Mouse (Mus musculus) fibroblast of lung, adult 2 months (primary cell): ENCODE measurements around the gene Mcf2l.

Experiments used
- DNase-seq: peaks from one replicate; pipeline ENCODE4 v3.0.0-alpha.2; 2011; ENCODE audit warnings: low read depth

The Mcf2l gene

DNA sequence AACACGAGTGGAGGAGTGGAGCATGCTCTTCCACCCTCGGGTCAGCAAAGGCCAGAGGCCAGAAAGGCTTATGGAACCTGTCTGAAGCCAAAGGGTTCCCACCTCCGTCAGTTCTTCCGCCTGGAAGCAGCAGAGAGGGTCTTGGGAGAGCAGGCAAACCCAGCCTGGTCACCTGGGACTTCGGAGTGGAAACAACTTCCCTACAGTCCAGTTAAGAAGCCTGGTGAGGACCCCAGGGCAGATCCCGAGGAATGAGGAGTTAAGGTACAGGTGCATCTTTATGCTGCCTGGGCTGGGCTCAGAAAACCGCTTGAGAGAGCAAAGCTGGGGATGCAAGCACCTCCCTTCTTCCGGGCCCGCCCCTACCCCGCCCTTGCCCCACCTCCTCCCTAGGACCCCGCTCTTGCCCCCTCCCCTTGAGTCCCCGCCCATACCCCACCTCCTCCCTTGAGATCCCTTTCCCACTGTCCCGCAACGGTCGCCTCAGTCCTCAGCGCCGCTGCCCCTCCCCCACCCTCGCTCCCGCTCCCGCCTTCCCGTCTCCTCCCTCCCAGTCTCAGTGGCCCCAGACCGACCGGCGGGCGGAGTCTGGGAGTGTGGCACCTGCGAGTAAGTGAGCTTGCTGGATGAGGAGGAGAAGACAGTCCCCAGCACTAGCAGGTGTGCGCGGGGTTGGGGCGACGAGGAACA lies at the start of gene Mcf2l:
Mcf2l (plus strand) TSS at position 450 of the 690 bp plus-strand sequence.
- DNase-seq: no peak

DNA sequence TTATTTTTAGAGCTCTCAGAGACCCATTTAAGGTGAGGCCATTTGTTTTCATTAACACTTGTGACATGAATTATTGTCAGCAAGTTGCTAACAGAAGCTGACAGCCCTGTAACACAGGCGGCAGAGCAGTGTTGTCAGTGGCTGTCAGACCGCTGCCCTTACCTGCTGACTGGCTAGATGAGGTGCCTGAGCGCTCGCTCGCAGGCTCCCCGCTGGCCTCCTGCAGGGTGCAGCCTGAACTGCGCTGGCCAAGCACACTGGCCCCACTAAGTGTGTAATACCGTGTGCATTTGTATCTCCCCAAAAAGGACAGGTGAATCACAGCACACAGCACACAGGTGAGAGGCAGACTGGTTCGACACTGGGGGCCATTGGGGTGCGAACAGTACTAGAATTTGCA lies 49.0 kb upstream of the Mcf2l start:
- DNase-seq: no peak

DNA sequence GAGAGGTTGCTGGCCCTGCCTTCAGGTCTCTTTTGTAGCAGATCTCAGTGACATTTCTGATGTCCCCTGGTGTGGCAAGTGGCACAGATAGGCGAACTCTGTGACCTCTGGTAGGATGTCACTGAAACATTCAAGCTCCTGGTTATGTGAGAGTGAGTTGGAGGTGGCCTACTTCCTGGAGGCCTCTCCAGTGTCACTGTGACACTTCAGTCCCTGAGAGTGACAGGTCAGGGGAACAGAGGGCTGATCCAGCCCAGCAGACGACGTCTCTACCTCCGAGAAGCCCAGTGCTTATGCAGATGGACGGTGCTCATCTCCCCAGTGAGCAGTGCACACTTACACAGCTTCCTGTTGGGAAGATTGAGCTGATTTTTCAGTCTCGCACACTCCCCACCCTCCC lies 48.4 kb upstream of the Mcf2l start:
- DNase-seq: no peak

DNA sequence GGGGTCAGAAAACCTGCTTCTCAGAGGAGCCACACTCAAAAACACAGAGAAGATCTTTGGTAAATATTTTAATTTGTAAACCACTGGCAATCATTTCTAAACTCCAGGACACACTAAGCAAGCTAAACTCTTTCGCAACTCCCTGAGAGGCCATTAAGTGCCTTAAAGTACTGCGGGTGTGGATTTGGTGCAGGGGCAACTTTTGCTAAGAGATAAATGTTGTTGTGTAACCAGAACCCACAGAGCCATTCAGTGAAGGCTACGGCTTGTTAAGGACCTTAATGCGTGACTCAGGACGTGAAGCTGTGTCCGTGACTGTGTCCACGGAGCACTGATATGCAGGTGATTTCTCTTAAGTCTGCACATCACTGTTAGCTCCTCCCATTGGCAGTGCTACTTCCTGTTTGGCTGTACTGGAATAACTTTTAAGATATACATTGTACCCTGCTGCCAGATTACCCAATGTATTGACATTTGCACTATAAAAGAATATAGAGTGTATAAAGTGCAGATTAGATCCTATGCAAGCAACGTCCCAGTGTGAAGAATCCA lies 47.8 kb upstream of the Mcf2l start:
- no peak for DNase-seq

DNA sequence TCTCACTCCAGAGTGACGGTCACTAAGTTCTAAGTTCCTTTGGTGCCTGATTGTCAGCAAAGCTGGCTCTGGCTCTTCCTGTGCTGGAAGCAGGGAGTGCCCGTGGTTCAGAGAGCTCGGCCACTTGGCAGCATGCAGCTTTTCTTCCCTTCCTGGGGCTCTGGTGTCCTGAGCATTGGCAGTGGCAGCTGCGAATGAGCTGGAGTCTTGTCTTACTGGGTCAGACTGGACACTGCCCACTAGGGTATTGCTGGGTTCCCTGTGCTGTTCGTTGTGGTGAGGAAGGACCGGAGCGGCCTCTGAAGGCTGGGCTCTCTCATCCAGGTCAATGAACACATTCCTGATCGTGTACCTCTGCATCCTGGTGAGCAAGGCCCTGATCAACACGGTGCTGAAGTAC lies 46.5 kb upstream of the Mcf2l start:
- DNase-seq: no peak

DNA sequence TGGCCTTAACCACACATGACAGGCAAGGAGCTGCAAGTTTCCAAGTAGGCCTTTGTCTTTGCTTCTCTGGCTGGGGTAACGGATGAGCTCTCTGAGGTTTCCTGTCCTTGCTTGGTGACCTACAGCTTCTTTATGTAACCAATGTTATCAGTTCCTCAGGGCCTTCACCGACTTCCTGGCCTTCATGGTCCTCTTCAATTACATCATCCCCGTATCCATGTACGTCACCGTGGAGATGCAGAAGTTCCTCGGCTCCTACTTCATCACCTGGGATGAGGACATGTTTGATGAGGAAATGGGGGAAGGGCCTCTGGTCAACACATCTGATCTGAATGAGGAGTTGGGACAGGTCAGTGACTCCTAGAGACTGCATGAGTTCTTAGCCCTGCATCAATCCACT lies 45.3 kb upstream of the Mcf2l start:
- no peak for DNase-seq

DNA sequence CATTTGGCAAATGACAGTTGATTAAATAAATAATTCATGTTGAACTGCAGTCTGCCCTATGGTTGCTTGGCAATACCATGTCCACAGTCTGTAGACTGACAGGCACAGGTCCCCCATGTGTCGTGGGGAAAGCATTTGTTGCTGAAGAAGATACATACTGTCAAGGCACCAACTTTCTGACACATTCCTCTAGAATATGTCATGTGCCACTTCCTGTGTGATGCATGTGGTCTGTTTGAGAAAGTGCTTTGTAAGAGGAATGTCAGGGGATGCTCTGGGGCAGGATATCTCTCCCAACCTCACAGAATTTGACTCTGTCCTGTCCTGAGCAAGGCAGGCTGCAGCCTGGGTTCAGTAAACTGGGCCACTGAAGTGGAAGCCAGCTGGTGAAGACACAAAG lies 44.2 kb upstream of the Mcf2l start:
- DNase-seq: no peak

DNA sequence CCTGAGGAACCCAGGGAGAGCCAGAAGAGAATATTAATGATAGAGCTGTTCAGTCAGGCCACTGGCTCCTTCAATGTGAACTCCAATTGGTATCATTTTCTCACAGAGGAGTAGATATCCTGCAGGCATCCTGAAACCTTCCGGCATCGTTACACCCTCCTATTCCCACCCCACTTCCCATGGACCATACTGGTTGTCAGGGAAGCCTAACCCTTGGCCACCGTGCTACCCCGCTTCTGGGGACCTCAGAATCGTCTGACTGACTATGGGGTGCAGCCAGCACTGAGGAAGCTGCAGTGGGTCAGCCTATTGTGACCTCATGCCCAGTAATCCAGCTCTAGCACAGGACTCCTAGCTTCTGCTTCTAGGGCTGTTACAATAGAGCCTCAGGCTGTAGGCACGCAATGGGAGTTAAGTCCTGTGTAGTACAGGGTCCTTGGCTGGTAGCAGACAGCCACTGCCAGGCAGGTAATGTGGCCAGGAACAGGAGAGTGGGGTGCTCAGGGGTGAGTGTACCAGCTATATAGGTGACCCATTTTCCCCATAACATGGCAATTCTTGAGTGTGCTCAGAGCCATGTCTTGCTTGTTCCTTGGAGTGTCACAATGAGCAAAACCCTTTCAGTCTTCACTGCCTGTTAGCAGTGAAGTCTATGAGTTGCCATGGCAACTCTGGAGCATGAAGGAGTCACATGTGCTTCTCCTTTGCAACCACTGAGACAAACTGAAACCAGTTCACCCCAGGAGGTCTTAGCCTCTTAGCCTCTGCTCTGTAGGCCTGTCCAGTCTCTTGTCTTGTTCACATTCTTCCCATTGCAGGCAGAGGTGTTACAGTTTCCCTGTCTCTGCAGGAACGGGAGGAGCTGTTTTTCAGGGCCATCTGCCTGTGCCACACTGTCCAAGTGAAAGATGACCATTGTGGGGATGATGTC lies 41.7 kb upstream of the Mcf2l start:
- DNase-seq: no peak

DNA sequence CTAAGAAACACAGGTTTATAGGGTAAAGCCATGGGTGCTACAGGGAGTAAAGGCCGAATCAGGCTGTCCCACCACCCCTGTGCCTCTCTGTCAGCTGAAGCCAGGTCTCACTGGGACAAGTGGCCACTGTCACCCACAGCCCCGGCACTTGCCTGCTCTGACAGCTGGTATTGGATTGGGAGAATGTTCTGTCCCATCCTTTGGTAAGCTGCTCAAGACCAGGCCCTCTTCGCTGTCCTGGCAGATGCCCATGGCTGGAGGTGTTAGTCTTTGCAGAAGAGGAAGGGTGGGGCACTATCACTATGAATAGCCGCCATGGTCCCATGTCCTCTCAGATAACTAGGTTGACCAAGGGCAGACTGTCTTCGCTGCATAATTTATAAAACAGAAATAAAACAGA lies 40.0 kb upstream of the Mcf2l start:
- no peak for DNase-seq

DNA sequence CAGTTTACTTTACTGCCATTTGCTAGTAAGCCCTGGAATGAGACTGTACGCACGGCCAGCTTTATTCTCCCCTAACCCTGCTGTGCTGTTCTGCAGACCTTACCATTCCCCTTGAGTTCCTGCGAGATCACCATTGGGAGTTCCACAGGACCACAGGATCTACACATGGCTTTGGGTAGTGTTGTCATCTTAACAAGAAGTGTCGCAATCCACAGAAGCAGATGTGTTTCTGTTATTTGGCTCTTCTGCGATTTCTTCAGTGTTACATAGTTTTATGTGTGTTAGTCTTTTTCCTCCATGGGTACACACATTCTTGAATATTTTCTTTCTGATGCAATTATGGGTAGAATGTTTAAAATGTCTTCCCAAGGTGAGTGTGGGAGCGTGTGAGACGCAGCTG lies 32.8 kb upstream of the Mcf2l start:
- peak; percentile 18 for DNase-seq

DNA sequence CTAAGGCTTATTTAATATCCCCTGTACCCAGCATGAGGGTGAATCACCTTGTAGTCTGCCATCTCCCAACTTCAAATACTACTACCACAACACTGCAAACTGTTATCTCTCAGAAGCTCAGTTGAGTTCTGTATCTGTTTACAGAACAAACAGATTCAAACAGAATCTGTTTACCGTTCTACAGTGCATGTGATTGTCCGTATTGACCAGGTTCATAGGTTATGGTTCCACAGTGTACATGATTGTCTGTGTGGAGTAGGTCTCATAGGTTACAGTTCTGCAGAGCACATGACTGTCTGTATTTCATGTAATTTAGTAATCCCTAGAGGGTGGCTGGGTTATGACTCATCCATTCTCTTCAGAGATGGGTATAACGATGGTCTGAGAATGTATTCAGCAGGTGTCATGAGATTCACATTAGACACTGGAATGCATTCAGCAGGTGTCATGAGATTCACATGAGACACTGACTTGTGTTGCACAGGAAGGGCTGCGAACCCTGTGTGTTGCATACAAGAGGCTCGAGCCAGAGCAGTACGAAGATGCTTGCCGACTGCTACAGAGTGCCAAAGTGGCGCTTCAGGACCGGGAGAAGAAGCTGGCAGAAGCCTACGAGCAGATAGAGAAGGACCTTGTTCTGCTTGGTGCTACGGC lies 31.1 kb upstream of the Mcf2l start:
- no peak for DNase-seq

DNA sequence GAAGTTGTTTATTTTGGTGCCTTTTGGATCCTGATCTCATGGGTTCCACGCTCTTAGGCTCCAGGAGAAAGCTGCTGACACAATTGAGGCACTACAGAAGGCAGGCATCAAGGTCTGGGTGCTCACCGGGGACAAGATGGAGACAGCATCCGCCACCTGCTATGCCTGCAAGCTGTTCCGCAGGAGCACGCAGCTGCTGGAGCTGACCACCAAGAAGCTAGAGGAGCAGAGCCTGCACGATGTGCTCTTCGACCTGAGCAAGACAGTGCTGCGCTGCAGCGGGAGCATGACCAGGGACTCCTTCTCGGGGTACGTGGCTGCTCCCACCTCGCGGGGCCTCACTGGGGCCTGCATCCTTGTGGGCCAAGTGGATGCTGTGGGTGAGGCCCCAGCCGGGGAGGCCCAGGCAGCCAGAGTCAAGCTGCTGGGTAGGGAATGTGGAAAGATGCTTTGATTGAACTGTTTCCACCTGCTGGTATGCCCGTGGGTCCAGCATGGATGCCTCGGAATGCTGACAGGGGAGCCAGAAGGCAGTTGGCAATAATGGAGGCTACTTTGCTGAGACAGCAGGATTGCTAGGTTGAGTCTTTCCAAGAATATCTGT lies 29.2 kb upstream of the Mcf2l start:
- DNase-seq: no peak

DNA sequence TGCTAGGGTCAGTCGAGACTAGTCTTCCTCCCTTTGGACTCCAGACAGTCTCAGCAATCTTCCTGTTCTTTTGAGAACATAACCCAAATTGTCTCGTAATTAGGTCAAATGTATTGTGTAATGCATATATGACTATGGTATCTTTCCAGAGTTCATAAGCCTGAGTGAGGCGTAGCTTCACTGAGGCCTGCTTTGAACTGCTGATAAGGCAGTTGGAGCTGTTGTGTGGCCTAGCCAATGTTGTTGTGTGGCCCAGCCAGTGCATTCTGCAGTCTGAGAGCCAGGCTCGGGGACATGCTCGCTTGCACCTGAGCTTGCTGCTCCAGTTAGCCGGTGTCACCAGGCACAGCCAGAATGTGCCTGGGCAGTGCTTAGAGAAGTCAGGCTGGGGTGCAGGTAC lies 27.2 kb upstream of the Mcf2l start:
- DNase-seq: no peak

DNA sequence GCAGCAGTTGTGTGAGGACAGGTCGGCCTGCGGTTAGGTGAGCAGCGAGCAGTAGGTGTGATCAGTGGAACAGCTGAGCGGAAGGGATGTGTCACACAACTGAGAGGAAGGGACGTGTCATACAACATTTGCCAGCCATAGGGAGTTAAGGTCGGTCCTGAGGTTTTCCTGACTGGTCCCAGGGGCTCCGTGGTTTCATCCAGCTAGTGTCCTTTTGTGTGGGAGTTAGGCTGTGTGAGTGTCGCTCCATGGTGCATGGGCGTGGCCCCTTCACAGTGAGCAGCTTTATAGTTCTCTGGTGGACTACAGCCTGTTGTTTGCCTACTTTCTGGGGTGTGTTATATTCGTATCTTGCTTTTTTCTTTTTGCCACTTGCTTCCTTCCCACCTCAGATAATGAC lies 22.4 kb upstream of the Mcf2l start:
- no peak for DNase-seq

DNA sequence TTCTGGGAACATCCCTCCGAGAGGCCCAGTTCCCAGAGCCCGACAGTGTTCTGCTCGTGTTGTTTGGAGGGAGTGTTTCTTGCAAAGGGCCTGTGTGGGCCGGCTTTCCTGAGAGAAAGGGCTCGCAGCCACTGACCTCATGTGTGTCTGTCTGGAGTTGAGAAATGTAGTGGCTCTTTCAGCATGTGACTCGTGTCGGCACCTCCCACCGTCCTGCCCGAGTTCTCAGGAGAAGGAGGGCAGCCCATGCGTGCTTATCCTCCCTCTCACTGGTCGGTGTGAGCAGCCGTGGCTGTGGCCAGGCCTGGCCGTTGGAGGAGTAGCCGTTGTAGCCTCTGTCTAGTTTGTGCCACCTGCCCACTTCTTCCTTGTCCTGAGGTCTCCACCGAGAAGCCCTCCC lies 17.6 kb upstream of the Mcf2l start:
- no peak for DNase-seq

DNA sequence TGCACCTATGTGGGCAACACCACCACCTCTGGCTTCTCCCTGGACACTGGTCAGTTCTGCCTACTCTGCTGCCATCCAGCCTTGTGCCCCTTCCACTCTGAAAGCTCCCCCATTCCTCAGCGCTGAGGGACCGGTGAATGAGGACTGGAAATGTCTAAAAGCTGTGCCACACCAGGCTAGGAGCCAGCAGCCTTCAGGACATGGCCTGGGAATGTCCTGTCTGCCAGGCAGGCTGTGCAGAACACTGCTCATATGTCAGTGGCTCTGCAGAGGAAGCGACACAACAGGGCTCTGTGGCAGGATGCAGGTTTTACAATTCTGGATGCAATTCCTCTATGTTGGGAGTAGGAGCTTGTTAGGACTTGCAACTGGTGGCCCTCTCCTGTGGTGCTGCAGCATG lies 10.5 kb upstream of the Mcf2l start:
- DNase-seq: no peak

DNA sequence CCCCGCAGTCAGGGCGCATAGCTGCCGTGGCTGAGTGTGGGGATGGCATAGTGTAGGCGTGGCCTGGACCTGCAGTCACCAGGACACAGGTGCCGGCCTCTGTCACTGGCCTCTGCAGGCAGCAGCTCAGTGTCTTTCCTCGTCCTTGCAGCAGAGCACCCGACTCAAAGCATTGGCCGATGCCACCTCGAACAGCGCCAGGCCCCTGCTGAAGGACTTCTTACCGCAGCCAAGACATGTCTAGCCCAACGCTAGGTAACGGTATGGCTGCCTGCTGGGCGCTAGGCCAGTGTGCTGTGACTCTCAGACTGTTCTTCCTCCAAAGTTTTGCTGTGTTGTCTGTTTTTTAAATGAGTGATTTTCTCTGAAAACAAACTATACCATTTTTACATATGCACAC lies 10.0 kb upstream of the Mcf2l start:
- DNase-seq: no peak

DNA sequence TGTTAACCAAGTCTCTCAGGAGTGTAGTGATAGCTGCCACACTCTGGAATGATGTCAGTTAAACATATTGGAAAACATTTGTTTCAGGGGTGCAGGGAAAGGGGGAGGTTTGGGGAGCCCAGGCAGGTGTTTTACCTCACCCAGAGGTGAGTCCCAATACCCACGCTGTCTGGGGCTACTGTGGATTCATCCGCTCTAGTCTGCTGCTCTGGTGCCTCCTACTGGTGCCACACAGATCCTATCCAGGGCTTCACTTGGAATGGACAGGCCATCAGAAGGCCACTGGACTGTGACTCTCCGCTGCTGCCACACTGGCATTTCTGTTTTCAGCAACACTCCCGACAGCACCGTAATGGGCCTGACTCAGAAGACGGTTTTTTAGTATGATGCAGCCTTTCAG lies 7.8 kb upstream of the Mcf2l start:
- no peak for DNase-seq

DNA sequence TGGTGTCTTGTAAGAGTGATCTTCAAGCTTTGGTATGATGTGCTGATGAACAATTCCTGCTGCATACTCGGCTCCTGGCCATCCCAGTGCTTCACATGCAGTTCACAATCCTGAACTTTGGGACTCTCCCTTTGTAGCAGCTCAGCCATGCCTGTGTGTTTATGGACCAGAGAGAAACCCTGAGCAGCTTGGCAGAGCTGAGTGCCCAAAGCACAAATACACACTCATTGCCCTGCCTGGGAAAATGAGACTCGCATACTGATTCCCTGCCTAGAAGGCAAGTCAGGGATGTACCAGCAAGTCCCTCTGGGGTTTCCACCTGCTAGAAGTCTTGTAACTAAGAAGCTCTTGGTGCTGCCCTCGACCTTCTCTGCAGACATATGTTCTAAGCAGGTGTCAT lies 3.9 kb upstream of the Mcf2l start:
- DNase-seq: no peak

DNA sequence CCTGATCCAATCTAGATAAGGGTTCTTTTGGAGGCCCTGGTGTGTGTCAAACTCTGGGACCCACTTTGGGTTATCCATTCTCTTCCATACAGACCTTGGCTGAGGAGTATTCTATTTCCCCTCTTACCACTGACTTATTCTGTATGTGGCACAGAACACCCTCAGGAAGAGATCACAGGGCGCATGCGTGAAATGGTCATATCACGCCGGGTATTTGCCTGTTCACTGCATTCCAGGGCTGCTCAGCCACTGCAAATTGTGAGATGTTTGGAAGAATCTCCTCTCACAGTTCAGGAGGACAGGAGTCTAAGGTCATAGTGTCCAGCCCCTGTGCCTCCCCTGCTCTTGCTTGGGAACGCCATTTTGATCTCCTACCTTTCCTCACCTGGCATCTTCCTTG lies 3.0 kb upstream of the Mcf2l start:
- DNase-seq: no peak

DNA sequence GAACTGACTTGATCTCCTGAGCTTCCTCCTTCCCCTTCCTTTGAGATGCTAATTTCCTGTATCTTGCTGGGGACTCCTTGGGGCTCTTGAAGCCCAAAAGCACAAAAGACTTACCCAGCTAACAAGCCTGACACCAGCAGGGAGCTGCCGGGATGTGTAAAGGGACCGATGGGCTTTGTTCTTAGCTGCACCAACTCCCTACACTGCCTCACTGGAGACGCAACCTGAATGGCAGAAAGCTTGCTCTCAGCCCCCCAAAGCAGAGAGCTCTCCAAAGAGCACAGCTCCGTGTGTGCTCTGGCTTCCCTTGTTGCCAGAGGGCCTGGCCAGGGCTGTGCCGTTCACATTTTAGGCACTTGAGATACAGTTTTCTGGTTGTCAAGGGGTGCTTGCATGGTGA lies 2.1 kb upstream of the Mcf2l start:
- DNase-seq: no peak

DNA sequence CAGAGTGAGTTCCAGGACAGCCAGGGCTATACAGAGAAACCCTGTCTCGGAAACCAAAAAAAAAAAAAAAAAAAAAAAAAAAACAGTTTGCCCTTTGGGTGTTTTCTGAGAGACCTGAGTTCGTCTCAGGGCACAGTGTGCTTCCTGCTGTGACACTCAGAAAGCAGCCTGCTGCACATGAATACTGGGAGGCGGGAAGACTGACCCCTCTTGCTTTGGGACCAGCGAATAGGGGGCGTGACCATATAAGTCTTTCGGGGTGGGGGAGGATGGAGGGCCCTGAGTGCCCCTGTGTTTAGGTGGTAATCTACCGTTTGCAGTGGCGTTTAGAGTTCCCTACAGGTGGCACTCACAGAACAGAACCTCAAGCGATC lies 636 bp upstream of the Mcf2l start:
- no peak for DNase-seq
